Mouse (Mus musculus): ENCODE measurements around the gene Brdt. TPM values are rescaled to one million over a fixed set of nuclear protein-coding genes. Genes with fewer than 3 reads are reported as not detected.
A peak's percentile ranks its signal among the peaks of the same experiment; 100 is the strongest.

Gene Brdt
- total and polyA plus RNA-seq, 2 experiments from 2014 or later = 3.8 to 4.8 TPM

DNA sequence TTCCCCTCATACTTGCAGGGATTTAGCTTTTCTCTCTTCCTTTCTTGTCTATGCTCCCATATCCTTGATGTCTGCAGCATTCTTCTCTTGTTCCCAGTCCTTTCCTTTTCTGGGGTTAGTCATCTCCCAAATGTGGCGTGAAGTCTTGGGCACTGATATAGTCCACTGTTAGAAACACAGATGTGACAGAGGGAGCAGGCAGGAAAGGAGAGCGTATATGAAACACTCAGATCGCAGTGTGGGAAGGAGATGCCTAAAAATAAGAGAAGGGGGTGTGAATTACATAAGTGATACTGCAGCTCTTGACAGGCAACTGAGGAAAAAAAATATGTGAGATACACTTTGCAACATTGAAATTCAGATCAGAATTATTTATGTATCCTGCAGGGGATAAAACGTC, 74.4 kb downstream of the Brdt start:
- Histone ChIP-seq H3K9me3 (ENCODE audit: low read length) (no peaks in the 10 kb centered on the region), H3K27ac (no peak overlapping the region), H3K9ac (replicated peaks; ENCODE audit: low read length) (no peak overlapping the region), H3K4me3 (ENCODE audit: low read length) (no peak overlapping the region), H3K4me2 (ENCODE audit: low read depth, low read length) (no peak overlapping the region), H3K27me3 (ENCODE audit: insufficient read depth, low read length) (no peaks in the 10 kb centered on the region; the same call in 1 of the 2 replicates), H3K36me3 (ENCODE audit: insufficient read depth, low read length) (no peaks in the 10 kb centered on the region), H3K4me1 (ENCODE audit: insufficient read depth, low read length) (no peaks in the 10 kb centered on the region)
- DNase-seq (ENCODE audit: low spot score) (no peak), ATAC-seq (no peak)
- 87% methylated on average over 4 of the region's 4 CpGs for WGBS
- TF ChIP-seq CTCF (IDR thresholded peaks at IDR 0.05; ENCODE audit: low read depth) = no peak

DNA sequence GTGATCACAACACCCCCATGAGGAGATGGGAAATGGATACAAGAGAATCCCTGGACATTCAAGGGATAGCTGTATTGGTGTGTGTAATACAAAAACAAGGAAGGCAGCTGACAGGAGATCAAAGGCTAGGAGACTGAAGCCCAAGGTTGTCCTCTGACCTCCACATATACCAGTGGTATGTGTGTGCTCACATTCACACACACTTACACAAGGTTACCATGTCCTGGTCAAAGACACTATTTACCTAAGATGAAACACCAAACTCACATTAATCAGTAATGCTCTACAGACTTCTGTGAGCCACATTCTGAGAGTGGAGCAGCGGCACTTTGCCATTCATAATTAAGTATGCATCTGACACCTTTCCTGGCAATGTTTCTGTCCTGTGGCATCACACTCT, 79.3 kb downstream of the Brdt start:
- no peak for TF ChIP-seq CTCF (IDR thresholded peaks at IDR 0.05; ENCODE audit: low read depth)

GRCm38 (mm10) chr5:107411326-107411725, 80.4 kb downstream of the Brdt start:
- DNase-seq (ENCODE audit: low spot score) (peak; percentile 19), ATAC-seq (no peak)
- H3K27ac ChIP-seq = no peak overlapping the region
- H3K27me3 ChIP-seq (ENCODE audit: insufficient read depth, low read length) = no peaks in the 10 kb centered on the region
- no peaks in the 10 kb centered on the region for H3K9me3 ChIP-seq (ENCODE audit: low read length)
- no peaks in the 10 kb centered on the region for H3K36me3 ChIP-seq (ENCODE audit: insufficient read depth, low read length)
- H3K4me3 ChIP-seq (ENCODE audit: low read length) = no peak overlapping the region
- no peak overlapping the region for H3K4me2 ChIP-seq (ENCODE audit: low read depth, low read length)
- 46% methylated on average over 4 of the region's 4 CpGs for WGBS
- no peak overlapping the region for H3K9ac ChIP-seq (replicated peaks; ENCODE audit: low read length)
- TF ChIP-seq CTCF (IDR thresholded peaks at IDR 0.05; ENCODE audit: low read depth) = no peak
- H3K4me1 ChIP-seq (ENCODE audit: insufficient read depth, low read length) = no peaks in the 10 kb centered on the region

More for the DNA sequence above, 79.3 kb downstream of the Brdt start:
- Histone ChIP-seq H3K27ac (no peak overlapping the region), H3K27me3 (ENCODE audit: insufficient read depth, low read length) (no peaks in the 10 kb centered on the region), H3K4me3 (ENCODE audit: low read length) (no peak overlapping the region), H3K9me3 (ENCODE audit: low read length) (no peaks in the 10 kb centered on the region), H3K36me3 (ENCODE audit: insufficient read depth, low read length) (no peaks in the 10 kb centered on the region), H3K4me1 (ENCODE audit: insufficient read depth, low read length) (no peaks in the 10 kb centered on the region), H3K4me2 (ENCODE audit: low read depth, low read length) (no peak overlapping the region), H3K9ac (replicated peaks; ENCODE audit: low read length) (no peak overlapping the region)
- WGBS = 85% methylated on average over 1 of the region's 1 CpGs
- DNase-seq (ENCODE audit: low spot score) = no peak
- ATAC-seq = no peak

GRCm38 (mm10) chr5:107412285-107412684, 81.3 kb downstream of the Brdt start:
- H3K27me3 ChIP-seq (ENCODE audit: insufficient read depth, low read length) = no peaks in the 10 kb centered on the region
- no peak overlapping the region for H3K4me2 ChIP-seq (ENCODE audit: low read depth, low read length)
- no peak for TF ChIP-seq CTCF (IDR thresholded peaks at IDR 0.05; ENCODE audit: low read depth)
- no peak for DNase-seq (ENCODE audit: low spot score)
- no peaks in the 10 kb centered on the region for H3K4me1 ChIP-seq (ENCODE audit: insufficient read depth, low read length)
- no peak overlapping the region for H3K4me3 ChIP-seq (ENCODE audit: low read length)
- 89% methylated on average over 2 of the region's 2 CpGs for WGBS
- no peaks in the 10 kb centered on the region for H3K36me3 ChIP-seq (ENCODE audit: insufficient read depth, low read length)
- ATAC-seq = no peak
- no peaks in the 10 kb centered on the region for H3K9me3 ChIP-seq (ENCODE audit: low read length)
- H3K27ac ChIP-seq = no peak overlapping the region
- no peak overlapping the region for H3K9ac ChIP-seq (replicated peaks; ENCODE audit: low read length)

DNA sequence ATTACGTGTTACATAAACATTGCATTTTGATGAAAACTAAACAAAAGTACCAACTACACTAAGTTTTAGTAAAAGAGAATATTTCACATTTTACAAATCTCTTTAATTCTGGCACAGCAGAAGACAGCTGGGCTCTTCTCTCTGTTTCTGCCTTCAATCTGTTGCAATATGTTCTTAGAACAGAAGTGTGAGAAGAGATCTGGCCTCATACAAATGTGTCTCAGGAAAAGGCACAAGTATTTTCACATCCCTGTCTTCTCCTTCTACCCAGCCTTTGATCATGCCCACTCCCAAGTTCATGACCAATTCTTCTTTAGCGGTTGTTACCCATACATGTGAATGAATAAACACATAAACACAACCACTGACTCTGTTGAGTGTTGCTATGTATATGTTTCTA, 84.1 kb downstream of the Brdt start:
- DNase-seq (ENCODE audit: low spot score) (no peak), ATAC-seq (no peak)
- no peak overlapping the region for H3K4me2 ChIP-seq (ENCODE audit: low read depth, low read length)
- H3K36me3 ChIP-seq (ENCODE audit: insufficient read depth, low read length) = no peaks in the 10 kb centered on the region
- 88% methylated on average over 2 of the region's 2 CpGs for WGBS
- H3K9me3 ChIP-seq (ENCODE audit: low read length) = no peaks in the 10 kb centered on the region
- H3K4me1 ChIP-seq (ENCODE audit: insufficient read depth, low read length) = no peaks in the 10 kb centered on the region
- no peak for TF ChIP-seq CTCF (IDR thresholded peaks at IDR 0.05; ENCODE audit: low read depth)
- H3K9ac ChIP-seq (replicated peaks; ENCODE audit: low read length) = no peak overlapping the region
- no peaks in the 10 kb centered on the region for H3K27me3 ChIP-seq (ENCODE audit: insufficient read depth, low read length)
- H3K27ac ChIP-seq = no peak overlapping the region
- no peak overlapping the region for H3K4me3 ChIP-seq (ENCODE audit: low read length)

DNA sequence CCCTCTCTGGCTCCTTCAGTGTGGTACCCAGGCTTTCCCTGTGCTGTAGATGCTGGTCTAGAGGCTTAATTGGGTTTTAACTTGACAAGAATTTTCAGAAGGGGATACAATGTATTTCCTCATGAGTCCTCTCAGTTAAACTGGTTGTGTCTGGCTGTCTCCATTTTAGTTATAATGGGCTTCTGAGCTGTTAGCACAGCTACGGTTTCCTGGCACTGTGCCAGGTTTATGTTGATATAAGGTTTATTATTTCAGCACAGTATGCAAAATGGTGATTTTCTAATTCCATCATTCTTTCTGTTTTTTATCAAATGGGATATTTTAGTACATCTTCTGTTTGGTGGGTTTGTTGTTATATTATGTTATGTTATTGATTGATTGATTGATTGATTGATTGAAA, 90.7 kb downstream of the Brdt start:
- Histone ChIP-seq H3K4me3 (ENCODE audit: low read length) (no peak overlapping the region), H3K36me3 (ENCODE audit: insufficient read depth, low read length) (no peaks in the 10 kb centered on the region), H3K27ac (no peak overlapping the region), H3K27me3 (ENCODE audit: insufficient read depth, low read length) (no peaks in the 10 kb centered on the region), H3K9me3 (ENCODE audit: low read length) (no peaks in the 10 kb centered on the region), H3K4me2 (ENCODE audit: low read depth, low read length) (no peak overlapping the region), H3K4me1 (ENCODE audit: insufficient read depth, low read length) (no peaks in the 10 kb centered on the region), H3K9ac (replicated peaks; ENCODE audit: low read length) (no peak overlapping the region)
- ATAC-seq (no peak), DNase-seq (ENCODE audit: low spot score) (no peak)
- WGBS = 28% methylated on average over 1 of the region's 1 CpGs
- TF ChIP-seq CTCF (IDR thresholded peaks at IDR 0.05; ENCODE audit: low read depth) = no peak

GRCm38 (mm10) chr5:107431249-107431648, 100.3 kb downstream of the Brdt start, which contains the start of gene Lpcat2b:
TSS of gene Lpcat2b (plus strand) at chr5:107431549.
- Histone ChIP-seq H3K27me3 (ENCODE audit: insufficient read depth, low read length) (no peaks in the 10 kb centered on the region), H3K9me3 (ENCODE audit: low read length) (no peaks in the 10 kb centered on the region), H3K9ac (replicated peaks; ENCODE audit: low read length) (no peak within 1 kb of the TSS), H3K27ac (no peak within 1 kb of the TSS), H3K4me3 (ENCODE audit: low read length) (no peak within 1 kb of the TSS), H3K36me3 (ENCODE audit: insufficient read depth, low read length) (no peaks in the 10 kb centered on the region), H3K4me1 (ENCODE audit: insufficient read depth, low read length) (no peaks in the 10 kb centered on the region), H3K4me2 (ENCODE audit: low read depth, low read length) (no peak within 1 kb of the TSS)
- no peak for ATAC-seq
- TF ChIP-seq CTCF (IDR thresholded peaks at IDR 0.05; ENCODE audit: low read depth) = no peak
- DNase-seq (ENCODE audit: low spot score) = no peak
- WGBS = 80% methylated on average over 3 of the region's 3 CpGs
